Mouse (Mus musculus): ENCODE results near the gene Actl6b. TPM values are rescaled to one million over a fixed set of nuclear protein-coding genes. Genes with fewer than 3 reads are reported as not detected.
A peak's percentile ranks its signal among the peaks of the same experiment; 100 is the strongest.

Actl6b gene
- polyA plus RNA-seq, 1 experiment from 2014 or later, result 0.70 TPM

DNA sequence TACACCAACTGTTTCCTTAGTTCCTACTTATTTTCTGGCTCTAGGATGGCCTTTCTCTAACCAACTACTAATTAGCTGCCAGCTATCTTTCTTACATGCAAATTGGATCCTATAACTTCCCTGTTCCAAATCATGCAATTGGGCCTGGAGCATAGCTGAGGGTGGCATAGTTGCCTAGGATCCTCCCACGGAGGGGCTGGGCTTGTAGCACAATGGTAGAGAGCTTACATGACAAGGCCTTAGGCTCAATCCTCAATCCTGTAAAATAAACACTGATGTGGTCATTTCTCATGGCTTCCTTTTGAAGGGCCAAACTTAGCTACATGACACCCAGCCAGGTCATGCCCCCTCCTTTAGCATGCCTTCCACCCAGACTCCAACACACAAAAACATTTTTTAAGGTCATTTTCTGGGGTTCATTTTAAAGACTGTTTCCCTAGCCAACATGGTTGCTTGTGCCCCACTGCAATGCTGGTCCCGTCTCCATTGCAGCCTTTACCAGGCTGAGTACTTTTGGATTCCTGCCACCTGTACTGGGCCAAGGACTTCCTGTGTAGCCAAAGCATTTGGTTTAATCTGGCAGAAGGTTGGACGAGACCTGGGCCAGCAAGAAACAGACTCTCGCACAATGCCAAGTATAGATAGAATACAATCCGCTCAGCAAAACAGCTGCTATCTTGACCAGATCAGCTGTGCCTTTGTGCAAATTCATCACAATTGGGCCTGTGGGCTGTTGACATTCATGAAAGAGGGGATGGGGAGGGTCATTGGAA, 11.4 kb upstream of the Actl6b start:
- ATAC-seq (replicated peaks; ENCODE audit: low FRiP score) (no peak), DNase-seq (ENCODE audit: low spot score) (no peak)
- no peaks in the 10 kb centered on the region for H3K27me3 ChIP-seq (replicated peaks; ENCODE audit: control insufficient read depth, insufficient read depth, low read length)
- no peaks in the 10 kb centered on the region for H3K4me1 ChIP-seq (replicated peaks; ENCODE audit: control insufficient read depth, insufficient read depth, low read length)
- no peaks in the 10 kb centered on the region for H3K36me3 ChIP-seq (ENCODE audit: control insufficient read depth, insufficient read depth, low read length)
- H3K4me2 ChIP-seq, result no peak overlapping the region
- no peak overlapping the region for H3K9ac ChIP-seq (ENCODE audit: low read depth, low read length)
- H3K9me3 ChIP-seq (ENCODE audit: control insufficient read depth, low read length), result no peaks in the 10 kb centered on the region
- no peak overlapping the region for H3K4me3 ChIP-seq (ENCODE audit: low read depth, low read length)
- no peak overlapping the region for H3K27ac ChIP-seq (ENCODE audit: low read depth, low read length)
- 72% methylated on average over 5 of the region's 5 CpGs for WGBS

DNA sequence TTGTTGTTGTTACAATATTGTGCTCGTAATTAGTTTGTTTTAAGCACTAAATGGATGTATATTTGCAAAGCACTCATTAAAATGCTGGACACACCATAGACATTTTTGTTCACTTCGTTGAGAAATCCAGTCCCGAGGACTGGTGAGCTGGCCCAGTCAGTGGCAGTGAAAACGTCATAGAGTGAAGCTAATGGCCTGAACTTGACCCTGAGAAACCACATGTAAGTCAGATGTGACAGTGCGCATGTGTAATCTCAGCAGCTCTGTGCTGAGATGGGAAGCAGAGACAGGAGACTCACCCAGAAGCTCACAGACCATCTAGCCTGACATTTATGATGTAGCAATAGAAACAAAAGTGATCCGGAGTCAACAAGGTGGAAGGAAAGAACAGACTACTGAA, 8.4 kb upstream of the Actl6b start:
- Histone ChIP-seq H3K9me3 (ENCODE audit: control insufficient read depth, low read length) (no peaks in the 10 kb centered on the region), H3K36me3 (ENCODE audit: control insufficient read depth, insufficient read depth, low read length) (no peaks in the 10 kb centered on the region), H3K27me3 (replicated peaks; ENCODE audit: control insufficient read depth, insufficient read depth, low read length) (no peaks in the 10 kb centered on the region), H3K27ac (ENCODE audit: low read depth, low read length) (no peak overlapping the region), H3K9ac (ENCODE audit: low read depth, low read length) (no peak overlapping the region), H3K4me2 (no peak overlapping the region), H3K4me1 (replicated peaks; ENCODE audit: control insufficient read depth, insufficient read depth, low read length) (no peaks in the 10 kb centered on the region), H3K4me3 (ENCODE audit: low read depth, low read length) (no peak overlapping the region)
- no peak for ATAC-seq (replicated peaks; ENCODE audit: low FRiP score)
- 65% methylated on average over 6 of the region's 6 CpGs for WGBS
- no peak for DNase-seq (ENCODE audit: low spot score)

DNA sequence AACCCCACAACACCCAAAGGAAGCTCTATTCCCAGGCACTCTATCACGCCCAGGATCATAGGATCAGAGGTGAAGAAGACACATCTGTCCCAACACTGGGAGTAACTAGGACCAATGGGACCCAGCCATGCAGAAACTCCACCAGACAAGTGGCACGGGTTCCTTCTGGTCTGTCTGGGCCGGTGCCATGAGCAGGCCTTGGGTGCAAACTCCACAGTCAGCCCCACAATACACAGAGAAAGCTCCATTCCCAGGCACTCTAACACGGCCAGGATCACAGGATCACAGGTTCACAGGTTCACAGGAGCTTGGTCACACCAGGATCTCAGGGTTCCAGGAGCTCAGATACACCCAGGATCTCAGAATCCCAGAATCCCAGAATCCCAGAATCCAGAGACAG, 7.7 kb upstream of the Actl6b start:
- no peaks in the 10 kb centered on the region for H3K27me3 ChIP-seq (replicated peaks; ENCODE audit: control insufficient read depth, insufficient read depth, low read length)
- H3K4me1 ChIP-seq (replicated peaks; ENCODE audit: control insufficient read depth, insufficient read depth, low read length), result no peaks in the 10 kb centered on the region
- no peaks in the 10 kb centered on the region for H3K36me3 ChIP-seq (ENCODE audit: control insufficient read depth, insufficient read depth, low read length)
- 72% methylated on average over 4 of the region's 4 CpGs for WGBS
- H3K27ac ChIP-seq (ENCODE audit: low read depth, low read length), result no peak overlapping the region
- DNase-seq (ENCODE audit: low spot score), result no peak
- H3K4me2 ChIP-seq, result no peak overlapping the region
- H3K4me3 ChIP-seq (ENCODE audit: low read depth, low read length), result no peak overlapping the region
- no peak for ATAC-seq (replicated peaks; ENCODE audit: low FRiP score)
- H3K9me3 ChIP-seq (ENCODE audit: control insufficient read depth, low read length), result no peaks in the 10 kb centered on the region
- no peak overlapping the region for H3K9ac ChIP-seq (ENCODE audit: low read depth, low read length)

DNA sequence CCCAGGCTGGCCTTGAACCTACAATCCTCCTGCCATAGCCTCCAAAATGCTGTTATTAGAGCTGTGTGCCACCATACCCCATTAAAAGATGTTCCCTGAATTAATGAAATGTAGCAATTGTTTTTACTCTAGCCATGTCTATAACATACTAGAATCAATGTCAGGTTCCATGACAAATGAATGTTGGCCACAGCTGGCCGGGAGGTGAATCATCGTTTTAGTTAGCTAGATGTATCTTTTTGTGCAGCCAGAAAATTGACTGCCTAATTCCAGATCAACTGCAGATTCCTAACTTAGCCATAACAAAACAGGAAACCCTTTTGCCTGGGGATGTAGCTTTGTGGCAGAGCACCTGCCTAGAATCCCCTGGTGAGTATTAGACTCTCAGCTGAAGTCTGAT, 3.5 kb upstream of the Actl6b start:
- WGBS, result 85% methylated on average over 2 of the region's 2 CpGs
- Histone ChIP-seq H3K9me3 (ENCODE audit: control insufficient read depth, low read length) (no peaks in the 10 kb centered on the region), H3K36me3 (ENCODE audit: control insufficient read depth, insufficient read depth, low read length) (no peaks in the 10 kb centered on the region), H3K4me1 (replicated peaks; ENCODE audit: control insufficient read depth, insufficient read depth, low read length) (peaks cover 2% of the 10 kb centered on the region; the same call in 1 of the 2 replicates), H3K9ac (ENCODE audit: low read depth, low read length) (no peak overlapping the region), H3K4me2 (no peak overlapping the region), H3K4me3 (ENCODE audit: low read depth, low read length) (no peak overlapping the region), H3K27ac (ENCODE audit: low read depth, low read length) (no peak overlapping the region), H3K27me3 (replicated peaks; ENCODE audit: control insufficient read depth, insufficient read depth, low read length) (peaks cover 13% of the 10 kb centered on the region)
- ATAC-seq (replicated peaks; ENCODE audit: low FRiP score) (no peak), DNase-seq (ENCODE audit: low spot score) (no peak)

DNA sequence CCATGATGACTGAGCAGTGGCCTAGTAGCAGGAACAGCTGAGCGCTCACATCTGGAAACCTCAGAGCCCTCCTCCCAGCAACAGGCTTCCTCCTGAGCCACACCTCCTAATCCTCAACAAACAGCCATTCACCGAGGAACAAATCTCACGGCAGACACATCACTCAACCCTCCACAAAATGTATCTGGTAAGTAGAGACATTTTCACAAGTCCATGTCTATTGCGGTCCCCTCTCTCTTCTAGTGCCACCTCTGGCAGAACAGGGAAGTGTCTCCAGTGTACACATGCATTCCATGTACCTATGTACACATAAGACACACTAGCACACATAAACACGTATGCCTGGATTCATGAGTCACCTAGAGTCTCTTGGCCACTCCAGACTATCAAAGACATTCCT, 2.2 kb upstream of the Actl6b start:
- Histone ChIP-seq H3K36me3 (ENCODE audit: control insufficient read depth, insufficient read depth, low read length) (no peaks in the 10 kb centered on the region), H3K4me3 (ENCODE audit: low read depth, low read length) (no peak overlapping the region), H3K9ac (ENCODE audit: low read depth, low read length) (no peak overlapping the region), H3K27me3 (replicated peaks; ENCODE audit: control insufficient read depth, insufficient read depth, low read length) (peaks cover 18% of the 10 kb centered on the region), H3K27ac (ENCODE audit: low read depth, low read length) (no peak overlapping the region), H3K4me1 (replicated peaks; ENCODE audit: control insufficient read depth, insufficient read depth, low read length) (peaks cover 2% of the 10 kb centered on the region; the same call in 1 of the 2 replicates), H3K4me2 (no peak overlapping the region), H3K9me3 (ENCODE audit: control insufficient read depth, low read length) (no peaks in the 10 kb centered on the region)
- 67% methylated on average over 5 of the region's 5 CpGs for WGBS
- DNase-seq (ENCODE audit: low spot score), result no peak
- ATAC-seq (replicated peaks; ENCODE audit: low FRiP score), result no peak

DNA sequence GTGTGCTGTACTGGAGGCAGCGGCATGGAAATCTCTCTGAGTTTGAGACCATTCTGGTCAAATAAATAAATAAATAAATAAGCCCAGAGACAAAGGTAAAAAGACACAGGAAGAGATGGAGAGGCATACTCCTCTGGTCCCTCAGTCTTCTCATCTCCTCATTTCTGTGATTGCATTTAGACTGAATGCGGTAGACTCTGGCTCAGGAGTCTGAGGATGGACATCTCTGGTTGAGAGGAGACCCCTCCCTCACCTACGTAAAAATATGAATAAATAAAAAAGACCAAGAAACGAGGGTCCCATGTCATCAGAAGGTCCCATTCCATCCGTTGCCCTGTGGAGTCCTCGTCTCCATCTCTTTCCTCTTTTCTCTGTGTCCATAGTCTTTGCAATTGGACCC, 317 bp upstream of the Actl6b start:
- H3K9ac ChIP-seq (ENCODE audit: low read depth, low read length), result no peak overlapping the region
- no peaks in the 10 kb centered on the region for H3K9me3 ChIP-seq (ENCODE audit: control insufficient read depth, low read length)
- H3K27ac ChIP-seq (ENCODE audit: low read depth, low read length), result no peak overlapping the region
- H3K4me1 ChIP-seq (replicated peaks; ENCODE audit: control insufficient read depth, insufficient read depth, low read length), result peaks cover 2% of the 10 kb centered on the region; the same call in 1 of the 2 replicates
- H3K36me3 ChIP-seq (ENCODE audit: control insufficient read depth, insufficient read depth, low read length), result no peaks in the 10 kb centered on the region
- H3K27me3 ChIP-seq (replicated peaks; ENCODE audit: control insufficient read depth, insufficient read depth, low read length), result peaks cover 18% of the 10 kb centered on the region
- ATAC-seq (replicated peaks; ENCODE audit: low FRiP score) (no peak), DNase-seq (ENCODE audit: low spot score) (no peak)
- WGBS, result 28% methylated on average over 6 of the region's 6 CpGs
- H3K4me2 ChIP-seq, result peak overlapping the region; percentile 37
- no peak overlapping the region for H3K4me3 ChIP-seq (ENCODE audit: low read depth, low read length)

DNA sequence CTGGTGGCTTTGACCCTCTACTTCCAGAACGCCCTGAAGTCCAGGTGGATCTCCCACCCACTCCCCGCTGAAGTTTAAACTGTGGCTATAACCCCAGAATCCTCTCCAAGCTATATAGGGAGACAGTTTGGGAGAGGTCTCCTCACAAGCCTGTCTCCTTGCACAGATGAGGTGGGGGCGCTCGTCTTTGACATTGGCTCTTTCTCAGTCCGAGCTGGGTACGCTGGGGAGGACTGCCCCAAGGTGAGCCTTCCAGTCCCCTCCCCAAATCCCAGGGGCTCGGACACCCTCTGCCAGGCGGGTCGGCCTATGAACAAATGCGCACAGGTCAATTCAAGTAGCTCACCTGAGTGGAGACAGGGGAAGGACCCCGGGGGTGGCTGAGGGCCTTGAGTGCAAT, 581 bp downstream of the Actl6b start:
- no peaks in the 10 kb centered on the region for H3K36me3 ChIP-seq (ENCODE audit: control insufficient read depth, insufficient read depth, low read length)
- H3K4me1 ChIP-seq (replicated peaks; ENCODE audit: control insufficient read depth, insufficient read depth, low read length), result peaks cover 2% of the 10 kb centered on the region; the same call in 1 of the 2 replicates
- no peaks in the 10 kb centered on the region for H3K9me3 ChIP-seq (ENCODE audit: control insufficient read depth, low read length)
- DNase-seq (ENCODE audit: low spot score), result no peak
- peaks cover 18% of the 10 kb centered on the region for H3K27me3 ChIP-seq (replicated peaks; ENCODE audit: control insufficient read depth, insufficient read depth, low read length)
- H3K27ac ChIP-seq (ENCODE audit: low read depth, low read length), result no peak overlapping the region
- no peak overlapping the region for H3K4me2 ChIP-seq
- 36% methylated on average over 11 of the region's 11 CpGs for WGBS
- no peak overlapping the region for H3K4me3 ChIP-seq (ENCODE audit: low read depth, low read length)
- H3K9ac ChIP-seq (ENCODE audit: low read depth, low read length), result no peak overlapping the region
- no peak for ATAC-seq (replicated peaks; ENCODE audit: low FRiP score)

DNA sequence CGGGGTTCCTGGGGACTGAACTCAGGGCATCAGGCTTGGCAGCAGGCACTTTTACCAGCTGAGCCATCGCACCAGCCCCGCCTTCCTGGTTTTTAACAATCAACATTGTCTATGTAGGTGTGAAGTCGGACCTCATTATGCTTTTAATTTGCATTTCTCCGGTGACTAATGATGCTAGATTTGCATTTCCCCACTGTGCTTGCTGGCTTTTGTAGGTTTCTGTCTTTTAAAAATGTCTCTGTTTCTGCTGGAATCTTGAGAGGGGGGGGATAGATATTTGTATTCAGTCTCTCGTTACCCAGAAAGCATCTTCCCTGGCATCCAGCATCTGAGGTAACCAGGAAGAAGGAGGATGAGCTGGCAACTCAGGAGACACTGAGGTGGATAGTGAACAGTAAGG, 8.2 kb downstream of the Actl6b start:
- 55% methylated on average over 6 of the region's 6 CpGs for WGBS
- no peak overlapping the region for H3K9ac ChIP-seq (ENCODE audit: low read depth, low read length)
- H3K9me3 ChIP-seq (ENCODE audit: control insufficient read depth, low read length), result no peaks in the 10 kb centered on the region
- H3K36me3 ChIP-seq (ENCODE audit: control insufficient read depth, insufficient read depth, low read length), result no peaks in the 10 kb centered on the region
- ATAC-seq (replicated peaks; ENCODE audit: low FRiP score) (no peak), DNase-seq (ENCODE audit: low spot score) (no peak)
- H3K27me3 ChIP-seq (replicated peaks; ENCODE audit: control insufficient read depth, insufficient read depth, low read length), result peaks cover 3% of the 10 kb centered on the region; the same call in 1 of the 2 replicates
- H3K4me2 ChIP-seq, result no peak overlapping the region
- H3K4me1 ChIP-seq (replicated peaks; ENCODE audit: control insufficient read depth, insufficient read depth, low read length), result no peaks in the 10 kb centered on the region
- H3K27ac ChIP-seq (ENCODE audit: low read depth, low read length), result no peak overlapping the region
- no peak overlapping the region for H3K4me3 ChIP-seq (ENCODE audit: low read depth, low read length)

DNA sequence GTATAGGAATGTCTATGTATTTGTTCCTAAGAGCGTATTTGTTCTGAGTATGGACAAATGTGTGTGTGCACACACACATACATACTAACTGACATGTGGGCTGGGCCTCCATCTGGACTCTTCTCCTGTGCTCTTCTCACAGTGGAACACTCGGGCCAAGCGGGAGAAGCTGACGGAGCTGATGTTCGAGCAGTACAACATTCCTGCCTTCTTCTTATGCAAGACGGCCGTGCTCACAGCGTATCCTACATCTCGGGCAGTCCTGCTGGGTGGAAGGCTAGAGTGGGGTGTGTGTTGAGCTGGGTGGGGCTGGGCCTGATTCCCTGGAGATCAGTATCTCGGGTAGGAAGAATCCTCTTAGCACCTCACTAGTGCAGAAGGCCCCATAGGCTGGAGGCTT, 9.6 kb downstream of the Actl6b start:
- H3K36me3 ChIP-seq (ENCODE audit: control insufficient read depth, insufficient read depth, low read length), result no peaks in the 10 kb centered on the region
- no peak overlapping the region for H3K4me3 ChIP-seq (ENCODE audit: low read depth, low read length)
- H3K9me3 ChIP-seq (ENCODE audit: control insufficient read depth, low read length), result no peaks in the 10 kb centered on the region
- H3K27me3 ChIP-seq (replicated peaks; ENCODE audit: control insufficient read depth, insufficient read depth, low read length), result peaks cover 3% of the 10 kb centered on the region; the same call in 1 of the 2 replicates
- 68% methylated on average over 10 of the region's 10 CpGs for WGBS
- H3K27ac ChIP-seq (ENCODE audit: low read depth, low read length), result no peak overlapping the region
- no peak for ATAC-seq (replicated peaks; ENCODE audit: low FRiP score)
- no peaks in the 10 kb centered on the region; the same call in 1 of the 2 replicates for H3K4me1 ChIP-seq (replicated peaks; ENCODE audit: control insufficient read depth, insufficient read depth, low read length)
- DNase-seq (ENCODE audit: low spot score), result no peak
- H3K9ac ChIP-seq (ENCODE audit: low read depth, low read length), result no peak overlapping the region
- H3K4me2 ChIP-seq, result no peak overlapping the region

All from liver, embryonic 11.5 days (tissue).